Mouse (Mus musculus) liver, embryonic 14.5 days (tissue): ENCODE results near the gene Phtf1. TPM values are rescaled to one million over a fixed set of nuclear protein-coding genes. Genes with fewer than 3 reads are reported as not detected.

Experiments
- ATAC-seq: fragments of 200-750 bp; cut with Nextera tagmentation; 2 replicates; pipeline ENCODE4 v1.8.0; 2017; ENCODE audit warnings: moderate number of reproducible peaks, mild to moderate bottlenecking, moderate library complexity; ENCODE audit not compliant: insufficient read depth
- DNase-seq, 3 experiments: peaks; one replicate each; pipeline ENCODE4 v3.0.0-alpha.2; 2012 to 2013; ENCODE audit warnings: low read depth in 3 of 3, low spot score in 3 of 3
- H3K27ac ChIP-seq: fragments of 300-500 bp; sonication (generic); 2 replicates; pipeline ENCODE4 v1.5.1; 2014; ENCODE audit warnings: moderate library complexity, mild to moderate bottlenecking, control low read depth, inconsistent platforms
- H3K27me3 ChIP-seq: fragments of 300-500 bp; sonication (generic); 2 replicates; pipeline ENCODE4 v1.6.1; 2014; ENCODE audit warnings: mild to moderate bottlenecking, low read length, moderate library complexity; ENCODE audit not compliant: control insufficient read depth, insufficient read depth
- H3K36me3 ChIP-seq: fragments of 300-500 bp; sonication (generic); replicated peaks from 2 replicates; pipeline ENCODE4 v1.6.1; 2014; ENCODE audit warnings: low read depth; ENCODE audit not compliant: control insufficient read depth, insufficient read depth
- H3K4me1 ChIP-seq, 2 experiments: fragments of 200-500 bp in 1 of 2; fragments of 300-500 bp in 1 of 2; sonication (generic) in 1 of 2; replicated peaks; 2 replicates each; pipeline ENCODE4 v1.6.1; 2012 to 2014; ENCODE audit warnings: antibody characterized with exemption in 1 of 2, inconsistent platforms in 1 of 2, low read length in 1 of 2; ENCODE audit not compliant: control insufficient read depth in 2 of 2, insufficient read depth in 2 of 2
- H3K4me2 ChIP-seq: fragments of 300-500 bp; sonication (generic); 2 replicates; pipeline ENCODE4 v1.6.1; 2014; ENCODE audit warnings: low read depth, mild to moderate bottlenecking, control low read depth, moderate library complexity
- H3K4me3 ChIP-seq, 2 experiments: fragments of 200-500 bp in 1 of 2; fragments of 300-500 bp in 1 of 2; sonication (generic) in 1 of 2; 2 replicates each; pipeline ENCODE4 v1.5.1; 2012 to 2014; ENCODE audit warnings: low read depth in 2 of 2, low read length in 2 of 2, mild to moderate bottlenecking in 2 of 2, control low read depth in 1 of 2, inconsistent platforms in 1 of 2, moderate library complexity in 1 of 2; ENCODE audit not compliant: insufficient read depth in 1 of 2
- H3K9ac ChIP-seq: fragments of 300-500 bp; sonication (generic); replicated peaks from 2 replicates; pipeline ENCODE4 v1.6.1; 2014; ENCODE audit warnings: mild to moderate bottlenecking, control low read depth, moderate library complexity
- H3K9me3 ChIP-seq: fragments of 300-500 bp; sonication (generic); 2 replicates; pipeline ENCODE4 v1.6.1; 2016; ENCODE audit warnings: low read length, mixed read lengths; ENCODE audit not compliant: control insufficient read depth
- CTCF ChIP-seq: IDR thresholded peaks from 2 replicates; pipeline ENCODE4 v1.5.1; 2016; ENCODE audit warnings: antibody characterized with exemption, low read depth, control low read depth
- EP300 ChIP-seq: IDR thresholded peaks from 2 replicates; pipeline ENCODE4 v1.6.1; 2016; ENCODE audit warnings: antibody characterized with exemption, low read depth
- WGBS: fragments of 180-500 bp; shearing (Covaris S2); extraction: QIAGEN DNeasy Blood & Tissue Kit; methylation state at CpG from one replicate; pipeline ENCODE4 v1.1.7; 2014; ENCODE audit not compliant: insufficient replicate concordance; 5-methylcytosine and 5-hydroxymethylcytosine counted together
- polyA plus RNA-seq, 2 experiments: library from polyadenylated mRNA; depleted of rRNA in 1 of 2; stranded (reverse) in 1 of 2; unstranded in 1 of 2; fragments of >200 nt; fragmentation: Nextera tagmentation in 1 of 2; extraction: Ambion mirVana in 1 of 2; gene quantifications; 2 replicates each; pipeline versions ENCODE4 v1.2.1 to v1.2.3; 2012 to 2014

The Phtf1 gene
- polyA plus RNA-seq, 2 experiments, result 3.0 to 5.9 TPM

- no peaks in the 10 kb centered on the region for H3K36me3 ChIP-seq
- H3K9ac ChIP-seq, result no peak overlapping the region
- H3K27me3 ChIP-seq, result no peaks in the 10 kb centered on the region
- TF ChIP-seq CTCF (no peak), EP300 (no peak)
- 0 out of 4 replicates have a peak, but pooled peaks cover 0 to 3% of the 10 kb centered on the region in 2 experiments for H3K4me1 ChIP-seq
- H3K4me2 ChIP-seq, result no peak overlapping the region
- DNase-seq, result no peak
- peak; percentile 33; the same call in 1 of the 2 replicates for ATAC-seq
- 24% methylated on average over 1 of the region's 1 CpGs for WGBS
- H3K27ac ChIP-seq, result no peak overlapping the region
- no peaks in the 10 kb centered on the region for H3K9me3 ChIP-seq
- no peak overlapping the region for H3K4me3 ChIP-seq
Observed at GRCm38 (mm10) chr3:104032086-104032485, 64.2 kb downstream of the Phtf1 start.

GRCm38 (mm10) chr3:104032747-104033146 lies 64.8 kb downstream of the Phtf1 start:
- no peak overlapping the region for H3K27ac ChIP-seq
- H3K9ac ChIP-seq, result no peak overlapping the region
- ATAC-seq (no peak), DNase-seq (no peak)
- 0 out of 4 replicates have a peak, but pooled peaks cover 0 to 3% of the 10 kb centered on the region in 2 experiments for H3K4me1 ChIP-seq
- H3K36me3 ChIP-seq, result no peaks in the 10 kb centered on the region
- no peak overlapping the region for H3K4me3 ChIP-seq
- no peak for TF ChIP-seq CTCF
- no peak for TF ChIP-seq EP300
- H3K4me2 ChIP-seq, result no peak overlapping the region
- H3K9me3 ChIP-seq, result no peaks in the 10 kb centered on the region
- no peaks in the 10 kb centered on the region for H3K27me3 ChIP-seq
- 72% methylated on average over 1 of the region's 1 CpGs for WGBS

GRCm38 (mm10) chr3:104059001-104059622 lies 91.2 kb downstream of the Phtf1 start:
- no peaks in the 10 kb centered on the region for H3K4me1 ChIP-seq
- no peaks in the 10 kb centered on the region for H3K9me3 ChIP-seq
- WGBS, result 82% methylated on average over 6 of the region's 6 CpGs
- no peak overlapping the region for H3K4me2 ChIP-seq
- H3K9ac ChIP-seq, result no peak overlapping the region
- H3K36me3 ChIP-seq, result no peaks in the 10 kb centered on the region
- H3K27me3 ChIP-seq, result no peaks in the 10 kb centered on the region
- no peak for ATAC-seq
- no peak overlapping the region for H3K27ac ChIP-seq
- no peak for TF ChIP-seq EP300
- TF ChIP-seq CTCF, result no peak
- no peak for DNase-seq
- H3K4me3 ChIP-seq, result no peak overlapping the region

GRCm38 (mm10) chr3:104069395-104069794 lies 101.5 kb downstream of the Phtf1 start:
- no peak overlapping the region for H3K4me2 ChIP-seq
- H3K27me3 ChIP-seq, result no peaks in the 10 kb centered on the region
- H3K4me1 ChIP-seq, result peaks cover 4 to 7% of the 10 kb centered on the region in 2 experiments; a peak in 3 of 4 replicates
- ATAC-seq (peak; percentile 60; the same call in 1 of the 2 replicates), DNase-seq (no peak)
- no peak overlapping the region for H3K27ac ChIP-seq
- no peak for TF ChIP-seq CTCF
- peak; percentile 80 for TF ChIP-seq EP300
- no peaks in the 10 kb centered on the region for H3K36me3 ChIP-seq
- no peaks in the 10 kb centered on the region for H3K9me3 ChIP-seq
- no peak overlapping the region for H3K9ac ChIP-seq
- no peak overlapping the region for H3K4me3 ChIP-seq

Other genes starting within 250 kb of the Phtf1 start
- 1.2 and 1.3 TPM in 2 replicates for gene Olfml3, start 230.1 kb upstream of the Phtf1 start, polyA plus RNA-seq (2012; rRNA removed)
- gene Olfml3, start 230.1 kb upstream of the Phtf1 start, polyA plus RNA-seq (2014; fragmentation: Nextera tagmentation; extraction: Ambion mirVana), result 1.7 and 2.0 TPM in 2 replicates
- gene Gm10964, start 228.7 kb upstream of the Phtf1 start, polyA plus RNA-seq (2012; rRNA removed), result not detected in 2 replicates
- not detected in 2 replicates for gene Gm10964, start 228.7 kb upstream of the Phtf1 start, polyA plus RNA-seq (2014; fragmentation: Nextera tagmentation; extraction: Ambion mirVana)
- 22.4 and 22.7 TPM in 2 replicates for gene Hipk1, start 176.5 kb upstream of the Phtf1 start, polyA plus RNA-seq (2012; rRNA removed)
- gene Hipk1, start 176.5 kb upstream of the Phtf1 start, polyA plus RNA-seq (2014; fragmentation: Nextera tagmentation; extraction: Ambion mirVana), result 17.1 and 18.9 TPM in 2 replicates
- gene Dclre1b, start 158.7 kb upstream of the Phtf1 start, polyA plus RNA-seq (2012; rRNA removed), result 9.7 and 11.5 TPM in 2 replicates
- 24.9 and 27.4 TPM in 2 replicates for gene Dclre1b, start 158.7 kb upstream of the Phtf1 start, polyA plus RNA-seq (2014; fragmentation: Nextera tagmentation; extraction: Ambion mirVana)
- gene Ap4b1, start 158.6 kb upstream of the Phtf1 start, polyA plus RNA-seq (2012; rRNA removed), result 11.0 and 11.4 TPM in 2 replicates
- 12.8 and 15.3 TPM in 2 replicates for gene Ap4b1, start 158.6 kb upstream of the Phtf1 start, polyA plus RNA-seq (2014; fragmentation: Nextera tagmentation; extraction: Ambion mirVana)
- gene Gm43064, start 158.5 kb upstream of the Phtf1 start, polyA plus RNA-seq (2012; rRNA removed), result 0.48 and 1.6 TPM in 2 replicates
- gene Gm43064, start 158.5 kb upstream of the Phtf1 start, polyA plus RNA-seq (2014; fragmentation: Nextera tagmentation; extraction: Ambion mirVana), result 0.10 and 0.34 TPM in 2 replicates
- gene Bcl2l15, start 135.5 kb upstream of the Phtf1 start, polyA plus RNA-seq (2012; rRNA removed), result 2.0 and 3.2 TPM in 2 replicates
- gene Bcl2l15, start 135.5 kb upstream of the Phtf1 start, polyA plus RNA-seq (2014; fragmentation: Nextera tagmentation; extraction: Ambion mirVana), result 1.5 and 1.7 TPM in 2 replicates
- gene Ptpn22, start 108.3 kb upstream of the Phtf1 start, polyA plus RNA-seq (2012; rRNA removed), result 0.77 and 1.5 TPM in 2 replicates
- 1.3 and 1.4 TPM in 2 replicates for gene Ptpn22, start 108.3 kb upstream of the Phtf1 start, polyA plus RNA-seq (2014; fragmentation: Nextera tagmentation; extraction: Ambion mirVana)
- gene Rsbn1, start 54.0 kb upstream of the Phtf1 start, polyA plus RNA-seq (2012; rRNA removed), result 2.6 and 3.3 TPM in 2 replicates
- gene Rsbn1, start 54.0 kb upstream of the Phtf1 start, polyA plus RNA-seq (2014; fragmentation: Nextera tagmentation; extraction: Ambion mirVana), result 3.6 and 3.8 TPM in 2 replicates